Mouse (Mus musculus) midbrain, embryonic 16.5 days (tissue): Measurements from ENCODE around the gene Atp1a3. TPM values are rescaled to one million over a fixed set of nuclear protein-coding genes. Genes with fewer than 3 reads are reported as not detected.

Experiments used
- ATAC-seq: fragments of 200-750 bp; cut with Nextera tagmentation; 2 replicates; pipeline ENCODE4 v1.8.0; 2017; ENCODE audit warnings: moderate TSS enrichment
- H3K27ac ChIP-seq: fragments of 300-500 bp; sonication (generic); 2 replicates; pipeline ENCODE4 v1.5.1; 2014; ENCODE audit warnings: mild to moderate bottlenecking, low read length, mixed read lengths
- H3K27me3 ChIP-seq: fragments of 300-500 bp; sonication (generic); 2 replicates; pipeline ENCODE4 v1.6.1; 2014; ENCODE audit warnings: low read depth, low read length, mixed read lengths; ENCODE audit not compliant: control insufficient read depth, insufficient read depth
- H3K36me3 ChIP-seq: fragments of 300-500 bp; sonication (generic); 2 replicates; pipeline ENCODE4 v1.6.1; 2014; ENCODE audit warnings: mild to moderate bottlenecking, low read length, moderate library complexity, mixed read lengths; ENCODE audit not compliant: control insufficient read depth, insufficient read depth
- H3K4me1 ChIP-seq: fragments of 300-500 bp; sonication (generic); 2 replicates; pipeline ENCODE4 v1.6.1; 2014; ENCODE audit warnings: mild to moderate bottlenecking, low read length, mixed read lengths; ENCODE audit not compliant: control insufficient read depth, insufficient read depth
- H3K4me2 ChIP-seq: fragments of 300-500 bp; sonication (generic); 2 replicates; pipeline ENCODE4 v1.6.1; 2014; ENCODE audit warnings: mild to moderate bottlenecking, low read length, mixed read lengths
- H3K4me3 ChIP-seq: fragments of 300-500 bp; sonication (generic); 2 replicates; pipeline ENCODE4 v1.5.1; 2014; ENCODE audit warnings: low read depth, mild to moderate bottlenecking, low read length, moderate library complexity, mixed read lengths
- H3K9ac ChIP-seq: fragments of 300-500 bp; sonication (generic); 2 replicates; pipeline ENCODE4 v1.6.1; 2014; ENCODE audit warnings: low read depth, low read length, mixed read lengths
- H3K9me3 ChIP-seq: fragments of 300-500 bp; sonication (generic); replicated peaks from 2 replicates; pipeline ENCODE4 v1.6.1; 2014; ENCODE audit warnings: mild to moderate bottlenecking, low read length, mixed read lengths; ENCODE audit not compliant: control insufficient read depth, poor library complexity, severe bottlenecking
- WGBS: fragments of 180-500 bp; shearing (Covaris S2); extraction: QIAGEN DNeasy Blood & Tissue Kit; methylation state at CpG from one replicate; pipeline ENCODE4 v1.1.7; 2014; 5-methylcytosine and 5-hydroxymethylcytosine counted together
- microRNA-seq: library from miRNA; unstranded; fragments of <30 nt; microRNA quantifications from one replicate; pipeline ENCODE4, GENCODE M21; 2017
- polyA plus RNA-seq: library from polyadenylated mRNA; unstranded; fragments of >200 nt; fragmentation: Nextera tagmentation; extraction: Ambion mirVana; gene quantifications from 2 replicates; pipeline ENCODE4 v1.2.1, GENCODE M21; 2015

Gene Atp1a3
- polyA plus RNA-seq, 1 experiment from 2014 or later, result 557 TPM

DNA sequence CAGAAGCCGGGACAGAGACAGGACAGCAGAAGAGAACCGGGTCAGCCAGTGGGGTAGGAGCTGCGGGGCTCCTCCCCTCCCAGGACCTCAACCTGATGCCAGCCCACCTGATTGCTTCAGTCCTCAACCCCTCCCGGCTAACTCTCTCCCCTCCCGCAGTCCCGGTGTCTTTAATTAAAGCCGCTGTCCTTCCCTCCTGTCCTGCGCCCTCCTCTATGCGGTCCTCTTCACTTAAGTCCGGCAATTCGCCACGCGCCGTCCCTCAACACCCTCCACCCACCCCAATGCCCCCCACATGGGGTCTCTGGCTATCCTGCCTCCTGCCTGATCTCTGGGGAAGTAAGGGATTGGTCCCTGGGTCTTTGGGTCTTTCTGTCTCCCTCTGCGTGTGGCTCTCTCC lies 74.1 kb downstream of the Atp1a3 start:
- Histone ChIP-seq H3K9ac (0 out of 2 replicates have a peak overlapping the region, but pooled peaks have one; percentile 2), H3K27me3 (peaks cover 35% of the 10 kb centered on the region), H3K4me3 (peak overlapping the region; percentile 17; the same call in 1 of the 2 replicates), H3K4me2 (no peak overlapping the region), H3K4me1 (peaks cover 23% of the 10 kb centered on the region), H3K36me3 (peaks cover 3% of the 10 kb centered on the region), H3K27ac (no peak overlapping the region), H3K9me3 (no peaks in the 10 kb centered on the region)
- ATAC-seq, result no peak
- 2% methylated on average over 14 of the region's 15 CpGs for WGBS

DNA sequence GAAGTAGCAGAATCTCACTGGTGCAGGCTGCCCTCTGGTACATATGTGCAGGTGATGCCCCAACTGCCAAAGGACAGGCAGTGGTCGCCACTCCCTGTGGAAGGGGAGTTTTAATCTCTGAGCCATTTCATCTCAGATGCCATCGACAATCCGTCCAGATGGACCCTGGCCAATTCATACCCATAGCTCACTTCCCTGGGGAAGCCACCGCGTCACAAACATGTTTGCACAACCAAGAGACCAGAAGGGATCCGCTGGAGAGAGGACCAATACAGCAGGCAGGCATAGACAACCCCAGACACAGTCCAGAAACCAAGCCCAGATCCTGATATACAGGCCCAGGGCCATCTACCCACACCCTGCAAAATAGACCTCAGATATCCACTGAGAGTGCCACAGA lies 75.3 kb downstream of the Atp1a3 start:
- 35% methylated on average over 6 of the region's 6 CpGs for WGBS
- Histone ChIP-seq H3K9me3 (no peaks in the 10 kb centered on the region), H3K36me3 (peaks cover 7% of the 10 kb centered on the region), H3K9ac (no peak overlapping the region), H3K27ac (no peak overlapping the region), H3K4me3 (no peak overlapping the region), H3K4me2 (no peak overlapping the region), H3K4me1 (peaks cover 23% of the 10 kb centered on the region), H3K27me3 (peaks cover 35% of the 10 kb centered on the region)
- ATAC-seq, result no peak

Small RNAs within 50 kb of the gene (microRNA-seq; reads per million reads assigned to microRNA genes)
- gene Mir7046 (0.69 reads per million), gene Mir7047 (1.0 reads per million)

Other genes starting within 250 kb of the Atp1a3 start
- gene Cd177, start 245.6 kb downstream of the Atp1a3 start, polyA plus RNA-seq, result 0.46 and 0.62 TPM in 2 replicates
- gene Ceacam10, start 228.8 kb downstream of the Atp1a3 start, polyA plus RNA-seq, result 0.24 and 0.25 TPM in 2 replicates
- 27.8 and 28.6 TPM in 2 replicates for gene Gm9844, start 143.7 kb downstream of the Atp1a3 start, polyA plus RNA-seq
- 0.26 TPM in 1 of 2 replicates, not detected in the other for gene Lypd4, start 136.0 kb downstream of the Atp1a3 start, polyA plus RNA-seq
- gene Dmrtc2, start 135.9 kb downstream of the Atp1a3 start, polyA plus RNA-seq, result 0.25 TPM in 1 of 2 replicates, not detected in the other
- gene Rps19, start 121.6 kb downstream of the Atp1a3 start, polyA plus RNA-seq, result 968 and 1,058 TPM in 2 replicates
- 0.29 and 0.47 TPM in 2 replicates for gene Cd79a, start 108.6 kb downstream of the Atp1a3 start, polyA plus RNA-seq
- 52.2 and 53.0 TPM in 2 replicates for gene Arhgef1, start 103.0 kb downstream of the Atp1a3 start, polyA plus RNA-seq
- gene Gm4881, start 61.5 kb downstream of the Atp1a3 start, polyA plus RNA-seq, result 3.8 and 4.5 TPM in 2 replicates
- 288 and 310 TPM in 2 replicates for gene Rabac1, start 33.2 kb downstream of the Atp1a3 start, polyA plus RNA-seq
- gene Grik5, start 66.4 kb upstream of the Atp1a3 start, polyA plus RNA-seq, result 14.2 and 15.5 TPM in 2 replicates
- gene Zfp574, start 66.6 kb upstream of the Atp1a3 start, polyA plus RNA-seq, result 33.7 and 34.2 TPM in 2 replicates
- 42.9 and 56.4 TPM in 2 replicates for gene Pou2f2, start 173.8 kb upstream of the Atp1a3 start, polyA plus RNA-seq
- gene Dedd2, start 214.7 kb upstream of the Atp1a3 start, polyA plus RNA-seq, result 14.1 and 14.6 TPM in 2 replicates
- 1.7 TPM in 2 replicates for gene Zfp526, start 215.5 kb upstream of the Atp1a3 start, polyA plus RNA-seq
- 16.2 and 17.8 TPM in 2 replicates for gene Gsk3a, start 231.9 kb upstream of the Atp1a3 start, polyA plus RNA-seq
- 2.3 and 2.8 TPM in 2 replicates for gene Erf, start 244.8 kb upstream of the Atp1a3 start, polyA plus RNA-seq